Comparison of ENCODE assay signal across 12 mouse cellular contexts in the genomic region with DNA sequence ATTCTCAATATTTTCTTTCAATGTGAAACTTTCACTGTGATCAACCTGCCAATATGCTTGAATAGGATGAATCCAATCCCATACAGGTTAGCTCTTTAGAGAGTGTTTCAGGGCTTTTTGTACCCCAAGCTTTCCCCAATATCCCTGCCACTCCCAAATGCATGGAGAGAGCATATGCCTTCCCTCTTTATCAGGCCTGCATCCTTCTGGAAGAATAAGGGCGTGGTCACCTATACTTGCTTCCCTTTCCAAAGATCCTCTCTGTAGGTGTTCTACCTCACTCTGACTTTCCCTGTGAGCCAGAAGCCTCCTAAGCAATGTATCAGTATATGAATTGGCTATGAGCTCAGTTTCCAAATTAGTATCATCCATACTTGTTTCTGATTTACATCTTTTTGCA.
"Had no signal": no experiment of that assay in that cellular context is flagged by ENCODE, and none has a peak within 500 bp of the region (broad histone marks: within the 10 kb centered on the region; RNA-seq: fewer than 3 reads in every experiment).

No protein-coding gene starts in this region.

- H3K27me3 ChIP-seq: kidney, embryonic 15.5 days; limb, embryonic 15.5 days; liver, embryonic 12.5 days; stomach, embryonic 15.5 days had no signal

- H3K4me1 ChIP-seq: kidney, embryonic 15.5 days; limb, embryonic 15.5 days; liver, embryonic 12.5 days; midbrain, embryonic 10.5 days; stomach, embryonic 15.5 days had no signal

- DNase-seq: kidney, postnatal 25 days; lung, embryonic 14.5 days; lung, postnatal 10 days; lung, postnatal 4 days; right cerebral cortex, postnatal 14 days; thymus, postnatal 36 days had no signal

- H3K4me3 ChIP-seq: kidney, embryonic 15.5 days; left cerebral cortex, adult 2 months; limb, embryonic 15.5 days; liver, embryonic 12.5 days; midbrain, embryonic 10.5 days; stomach, embryonic 15.5 days had no signal

- H3K27ac ChIP-seq: kidney, embryonic 15.5 days; left cerebral cortex, adult 2 months; limb, embryonic 15.5 days; liver, embryonic 12.5 days; midbrain, embryonic 10.5 days; stomach, embryonic 15.5 days had no signal
